Mouse (Mus musculus): Measurements from ENCODE around the gene Supt4a.

- TF ChIP-seq CTCF (IDR thresholded peaks at IDR 0.05; ENCODE audit: insufficient read depth, low read length): no peak
- no peak for TF ChIP-seq POLR2A (IDR thresholded peaks at IDR 0.05; ENCODE audit: borderline replicate concordance, extremely low read depth, low read depth, low read length)
Observed at GRCm38 (mm10) chr11:87725515-87725914, 11.8 kb upstream of the Supt4a start.
